Mouse (Mus musculus) cerebellum, adult (tissue): ENCODE results near the gene Ccl1.

Experiments used
- ATAC-seq: cut with Nextera tagmentation; 2 replicates; pipeline ENCODE4 v1.9.2; 2017; ENCODE audit warnings: mild to moderate bottlenecking, moderate library complexity, mixed read lengths; ENCODE audit not compliant: insufficient number of reproducible peaks, low FRiP score, low TSS enrichment

Gene Ccl1

GRCm38 (mm10) chr11:82139492-82140094 lies 165.9 kb downstream of the Ccl1 start:
- no peak for ATAC-seq

- no peak for ATAC-seq
Observed at GRCm38 (mm10) chr11:82136196-82136595, 169.3 kb downstream of the Ccl1 start.

GRCm38 (mm10) chr11:82132977-82133376 lies 172.5 kb downstream of the Ccl1 start:
- ATAC-seq = no peak
